Mouse (Mus musculus) heart, adult 2 months (tissue): Measurements from ENCODE around the gene Atf6. TPM values are rescaled to one million over a fixed set of nuclear protein-coding genes. Genes with fewer than 3 reads are reported as not detected.

ENCODE experiments used
- DNase-seq, 2 experiments: peaks; one replicate each; pipeline ENCODE4 v3.0.0; 2021
- H3K27ac ChIP-seq: fragments of 200-600 bp; 2 replicates; pipeline ENCODE4 v1.8.1; 2022
- H3K27me3 ChIP-seq: fragments of 200-500 bp; 2 replicates; pipeline ENCODE4 v1.6.1; 2012; ENCODE audit warnings: mild to moderate bottlenecking, low read length, inconsistent platforms, mixed read lengths; ENCODE audit not compliant: control insufficient read depth, insufficient read depth
- H3K36me3 ChIP-seq: fragments of 200-500 bp; 2 replicates; pipeline ENCODE4 v1.6.1; 2012; ENCODE audit warnings: low read length, inconsistent platforms; ENCODE audit not compliant: control insufficient read depth, insufficient read depth
- H3K4me1 ChIP-seq: fragments of 200-500 bp; 2 replicates; pipeline ENCODE4 v1.6.1; 2011; ENCODE audit warnings: low read length; ENCODE audit not compliant: control insufficient read depth, insufficient read depth
- H3K4me3 ChIP-seq: fragments of 200-600 bp; 2 replicates; pipeline ENCODE4 v1.8.1; 2022
- H3K79me2 ChIP-seq: fragments of 200-500 bp; replicated peaks from 2 replicates; pipeline ENCODE4 v1.6.1; 2012; ENCODE audit warnings: mild to moderate bottlenecking, inconsistent platforms, low read length, moderate library complexity, mixed read lengths; ENCODE audit not compliant: control insufficient read depth, insufficient read depth
- H3K9ac ChIP-seq: fragments of 200-500 bp; 2 replicates; pipeline ENCODE4 v1.6.1; 2012; ENCODE audit warnings: low read depth, mild to moderate bottlenecking, control low read depth, inconsistent platforms, low read length, mixed read lengths
- CTCF ChIP-seq: fragments of 200-600 bp; IDR thresholded peaks from 2 replicates; pipeline ENCODE4 v1.8.1; 2022; ENCODE audit warnings: antibody characterized with exemption, mild to moderate bottlenecking, moderate library complexity
- EP300 ChIP-seq: fragments of 200-500 bp; IDR thresholded peaks from 2 replicates; pipeline ENCODE4 v1.6.1; 2011; ENCODE audit warnings: low read depth, low read length, control low read depth; ENCODE audit not compliant: insufficient read depth
- POLR2A ChIP-seq: fragments of 200-500 bp; IDR thresholded peaks from 2 replicates; pipeline ENCODE4 v1.6.1; 2011; ENCODE audit warnings: mild to moderate bottlenecking, low read depth, low read length, control low read depth; ENCODE audit not compliant: insufficient read depth
- WGBS: fragments of 180-500 bp; shearing (Covaris S2); methylation state at CpG from one replicate; pipeline ENCODE4 v1.1.7; 2018; 5-methylcytosine and 5-hydroxymethylcytosine counted together
- intact Hi-C: fragments of 180-260 bp; cut with DNase I; formaldehyde crosslinking; loops from one replicate; pipeline ENCODE4 v1.15.1; 2025
- polyA plus RNA-seq: library from polyadenylated mRNA; depleted of rRNA; stranded (reverse); fragments of >200 nt; gene quantifications from 2 replicates; pipeline ENCODE4 v1.2.3, GENCODE M21; 2012
- total RNA-seq, 2 experiments: library from RNA; stranded (reverse); gene quantifications; 2 replicates each; pipeline ENCODE4 v1.2.3; 2021

Gene Atf6
- total and polyA plus RNA-seq, 3 experiments, result 22.0 to 82.3 (median 62.6) TPM

DNA sequence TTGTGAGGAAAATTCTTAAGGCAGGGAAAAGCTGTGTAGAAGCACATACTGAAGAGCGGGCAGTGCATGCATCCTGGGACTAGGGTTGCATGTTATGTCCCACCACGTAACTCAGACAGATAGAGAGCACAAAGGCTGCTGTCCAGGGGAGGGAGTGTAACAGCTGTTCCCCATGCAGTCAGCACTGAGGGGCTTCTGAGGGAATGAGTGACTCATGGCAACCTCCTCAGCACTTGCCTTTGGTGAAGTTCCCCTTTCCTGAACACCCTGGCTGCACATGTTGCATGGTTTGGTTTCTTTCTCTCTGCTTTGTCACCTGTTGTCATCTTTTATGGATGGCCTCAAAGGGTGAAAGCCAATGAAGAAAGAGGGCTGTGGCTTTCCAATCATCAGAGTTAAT, 165.3 kb downstream of the Atf6 start:
- H3K4me1 ChIP-seq, result peaks cover 7% of the 10 kb centered on the region

DNA sequence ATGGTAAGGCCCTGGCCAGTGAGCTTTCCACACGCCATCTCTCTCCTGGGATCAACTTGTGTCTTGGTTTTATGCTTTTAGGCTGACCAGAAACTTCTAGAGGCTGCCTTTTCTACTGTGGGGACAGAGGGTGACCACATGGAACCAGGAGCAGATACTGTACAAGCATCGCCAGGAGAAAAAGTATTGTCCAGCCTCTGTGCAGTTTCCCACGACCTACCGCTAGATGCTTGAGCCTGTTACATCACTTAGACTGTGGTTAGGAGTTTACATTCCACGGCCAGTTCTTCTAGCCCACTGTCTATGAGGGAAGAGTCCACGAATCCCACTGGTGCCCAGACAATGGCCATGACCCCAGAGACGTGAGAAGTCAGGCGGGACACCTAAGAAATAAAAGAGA, 166.0 kb downstream of the Atf6 start:
- H3K4me3 ChIP-seq, result no peak overlapping the region
- peaks cover 7% of the 10 kb centered on the region for H3K4me1 ChIP-seq
- no peaks in the 10 kb centered on the region for H3K79me2 ChIP-seq
- no peak overlapping the region for H3K9ac ChIP-seq
- no peak overlapping the region for H3K27ac ChIP-seq
- no peaks in the 10 kb centered on the region for H3K27me3 ChIP-seq
- DNase-seq, result no peak
- H3K36me3 ChIP-seq, result no peaks in the 10 kb centered on the region
- TF ChIP-seq POLR2A (no peak), CTCF (no peak), EP300 (no peak)
- WGBS, result 85% methylated on average over 8 of the region's 8 CpGs
- intact Hi-C loops, result no loop called here

More for the DNA sequence above, 165.3 kb downstream of the Atf6 start:
- TF ChIP-seq POLR2A, result no peak
- TF ChIP-seq CTCF, result no peak
- no peak for TF ChIP-seq EP300
- Histone ChIP-seq H3K36me3 (no peaks in the 10 kb centered on the region), H3K79me2 (no peaks in the 10 kb centered on the region), H3K27ac (no peak overlapping the region), H3K4me3 (no peak overlapping the region), H3K27me3 (no peaks in the 10 kb centered on the region), H3K9ac (no peak overlapping the region)
- WGBS, result 84% methylated on average over 2 of the region's 2 CpGs
- no peak for DNase-seq
- intact Hi-C loops, result no loop called here

GRCm38 (mm10) chr1:170701178-170701577, 166.4 kb downstream of the Atf6 start:
- intact Hi-C loops, result no loop called here
- Histone ChIP-seq H3K27ac (no peak overlapping the region), H3K27me3 (no peaks in the 10 kb centered on the region), H3K9ac (no peak overlapping the region), H3K36me3 (no peaks in the 10 kb centered on the region), H3K79me2 (no peaks in the 10 kb centered on the region), H3K4me1 (peaks cover 7% of the 10 kb centered on the region), H3K4me3 (no peak overlapping the region)
- 78% methylated on average over 3 of the region's 3 CpGs for WGBS
- TF ChIP-seq CTCF (no peak), POLR2A (no peak), EP300 (no peak)
- no peak for DNase-seq

DNA sequence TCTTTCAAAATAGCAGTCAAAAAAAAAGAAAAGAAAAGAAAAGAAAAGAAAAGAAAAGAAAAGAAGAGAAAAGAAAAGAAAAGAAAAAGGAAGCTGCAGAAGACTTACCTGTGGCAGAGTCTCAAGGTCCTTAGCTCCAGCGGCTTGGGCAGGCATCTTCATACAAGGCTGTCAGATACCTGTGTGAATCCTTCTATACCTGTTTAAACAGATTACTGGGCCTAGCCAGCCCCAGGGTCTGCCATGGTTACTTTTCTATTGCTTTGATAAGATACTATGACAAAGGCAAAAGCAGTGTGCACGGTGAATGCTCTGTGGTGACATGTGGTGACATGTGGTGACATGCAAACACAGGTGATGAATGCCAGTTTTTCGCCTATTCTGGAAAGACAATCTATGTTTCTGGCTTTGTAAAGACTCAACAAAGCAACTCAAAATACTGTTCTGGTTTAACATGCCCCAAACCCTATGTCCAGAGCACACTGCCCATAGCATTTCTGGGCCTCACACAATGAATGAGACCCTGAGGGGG, 167.0 kb downstream of the Atf6 start:
- intact Hi-C loops, result no loop called here
- H3K36me3 ChIP-seq, result no peaks in the 10 kb centered on the region
- no peak for TF ChIP-seq EP300
- no peak for TF ChIP-seq POLR2A
- no peak for TF ChIP-seq CTCF
- no peak overlapping the region for H3K27ac ChIP-seq
- WGBS, result 93% methylated on average over 3 of the region's 3 CpGs
- no peak overlapping the region for H3K9ac ChIP-seq
- DNase-seq, result no peak
- H3K79me2 ChIP-seq, result no peaks in the 10 kb centered on the region
- H3K4me3 ChIP-seq, result no peak overlapping the region
- H3K4me1 ChIP-seq, result peaks cover 7% of the 10 kb centered on the region
- H3K27me3 ChIP-seq, result no peaks in the 10 kb centered on the region

DNA sequence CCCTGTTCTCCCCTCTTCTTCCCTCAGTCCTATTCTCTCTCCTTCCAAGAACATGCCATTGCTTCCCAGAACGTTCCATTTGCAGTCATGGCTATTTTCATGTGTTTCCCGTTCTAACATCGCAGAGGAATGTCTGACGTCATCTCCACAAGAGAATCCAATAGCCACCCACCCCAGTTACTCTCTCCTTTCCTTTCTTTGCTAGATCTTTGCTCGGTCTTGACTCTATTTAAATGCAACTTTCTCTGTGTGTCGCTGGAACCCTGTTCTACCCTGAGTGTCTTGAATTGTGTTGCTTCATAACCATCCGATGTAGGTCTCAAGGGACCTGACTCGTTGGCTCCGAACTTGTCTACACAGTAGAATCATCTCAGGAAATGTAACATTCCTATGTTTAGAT, 168.0 kb downstream of the Atf6 start:
- intact Hi-C loops, result no loop called here
- Histone ChIP-seq H3K36me3 (no peaks in the 10 kb centered on the region), H3K4me3 (no peak overlapping the region), H3K9ac (no peak overlapping the region), H3K4me1 (peaks cover 11% of the 10 kb centered on the region), H3K27ac (peak overlapping the region; percentile 13; the same call in 1 of the 2 replicates), H3K79me2 (no peaks in the 10 kb centered on the region), H3K27me3 (no peaks in the 10 kb centered on the region)
- no peak for TF ChIP-seq CTCF
- no peak for TF ChIP-seq POLR2A
- no peak for TF ChIP-seq EP300
- WGBS, result 41% methylated on average over 9 of the region's 9 CpGs
- peak in 1 of 2 experiments; percentile 30 for DNase-seq

GRCm38 (mm10) chr1:170698771-170699170, 168.8 kb downstream of the Atf6 start:
- no peaks in the 10 kb centered on the region for H3K36me3 ChIP-seq
- no peak overlapping the region for H3K4me3 ChIP-seq
- WGBS, result 85% methylated on average over 3 of the region's 3 CpGs
- TF ChIP-seq EP300 (no peak), POLR2A (no peak)
- no peak overlapping the region for H3K27ac ChIP-seq
- H3K4me1 ChIP-seq, result peaks cover 12% of the 10 kb centered on the region
- H3K9ac ChIP-seq, result no peak overlapping the region
- DNase-seq, result no peak
- H3K27me3 ChIP-seq, result no peaks in the 10 kb centered on the region
- intact Hi-C loops, result no loop called here
- no peaks in the 10 kb centered on the region for H3K79me2 ChIP-seq
